Mouse (Mus musculus): ENCODE results near the gene Snw1.

Snw1 gene

DNA sequence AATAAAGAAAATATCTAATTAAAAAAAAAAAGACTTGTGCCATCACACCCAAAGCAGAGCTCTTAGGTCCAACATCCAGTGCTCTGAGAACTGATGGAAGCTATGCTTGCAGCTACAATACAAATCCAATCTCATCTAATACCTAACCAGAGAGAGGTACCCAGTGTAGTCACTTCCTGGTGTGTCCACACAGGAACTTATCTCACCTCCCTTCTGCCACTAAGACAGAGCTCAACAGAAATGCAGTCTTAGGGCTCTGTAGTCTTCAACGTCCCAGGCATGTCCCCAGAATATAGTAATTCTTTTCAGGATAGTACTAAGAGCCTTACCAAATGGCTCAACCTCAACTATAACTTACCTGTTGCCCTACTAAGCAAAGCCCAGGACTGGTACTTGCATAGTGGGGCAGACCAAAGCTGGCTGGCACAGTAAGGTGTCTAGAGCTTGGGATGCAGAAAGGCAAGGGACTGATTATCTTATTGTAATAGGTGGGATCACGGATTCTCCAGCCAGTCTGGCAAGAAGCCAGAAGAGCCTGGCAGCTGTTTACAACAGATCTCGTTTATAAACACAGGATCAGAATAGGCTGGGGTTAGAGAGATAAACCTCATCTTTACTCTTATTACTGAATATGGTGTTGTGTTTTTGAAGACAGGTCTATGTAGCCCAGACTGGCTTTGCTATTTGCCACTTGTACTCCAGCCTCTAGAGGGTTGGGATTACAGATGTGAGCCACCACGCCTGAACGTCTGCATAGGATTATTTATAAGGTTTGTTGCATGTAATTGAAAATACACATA, 50.2 kb downstream of the Snw1 start:
- DNase-seq (ENCODE audit: low spot score) = no peak

- DNase-seq (ENCODE audit: low spot score) = no peak
Observed at GRCm38 (mm10) chr12:87419974-87420485, 52.0 kb downstream of the Snw1 start.

- peak; percentile 89 for DNase-seq (ENCODE audit: low spot score)
Observed at GRCm38 (mm10) chr12:87418921-87419320, 53.2 kb downstream of the Snw1 start.

GRCm38 (mm10) chr12:87416690-87417089, 55.4 kb downstream of the Snw1 start:
- DNase-seq (ENCODE audit: low spot score) = peak; percentile 69

DNA sequence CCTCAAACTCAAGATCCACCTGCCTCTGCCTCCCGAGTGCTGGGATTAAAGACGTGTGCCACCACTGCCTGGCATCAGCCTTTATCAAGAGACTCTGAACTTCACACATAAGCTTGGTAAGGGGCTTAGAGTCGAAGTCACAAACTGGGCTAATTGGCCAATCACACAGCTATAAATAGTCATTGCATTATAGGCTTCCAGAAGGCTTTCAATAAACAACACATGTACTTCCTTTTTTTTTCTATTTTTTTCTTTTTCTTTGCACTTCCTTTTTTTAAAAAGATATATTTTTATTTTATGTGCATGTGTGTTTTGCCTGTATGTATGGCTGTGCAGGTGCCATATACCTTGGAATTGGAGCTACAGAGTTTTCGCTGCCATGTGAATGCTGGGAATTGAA, 56.7 kb downstream of the Snw1 start:
- DNase-seq (ENCODE audit: low spot score) = no peak

- peak; percentile 86 for DNase-seq (ENCODE audit: low spot score)
Observed at GRCm38 (mm10) chr12:87413179-87413790, 58.8 kb downstream of the Snw1 start.

GRCm38 (mm10) chr12:87410999-87411398, 61.1 kb downstream of the Snw1 start:
- DNase-seq (ENCODE audit: low spot score) = no peak

DNA sequence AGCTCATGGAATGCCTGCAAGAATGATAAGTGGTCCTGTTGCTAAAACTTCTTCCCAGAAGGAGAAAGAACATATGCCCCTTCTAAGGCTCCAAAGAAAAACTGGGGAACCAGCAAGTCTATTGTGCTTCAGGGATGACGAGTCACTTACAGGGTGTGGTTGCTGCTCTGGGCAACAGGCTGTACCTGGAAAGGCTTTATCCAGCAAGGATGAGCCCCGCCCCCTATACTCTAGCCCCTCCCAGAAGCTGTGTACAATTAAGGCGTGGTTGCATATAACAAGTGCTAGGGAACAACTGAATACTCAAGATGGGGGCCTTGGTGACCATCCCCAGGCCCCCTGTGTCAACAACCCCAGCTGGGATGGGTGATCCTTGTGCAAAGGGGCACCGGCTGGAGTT, 63.0 kb downstream of the Snw1 start:
- no peak for DNase-seq (ENCODE audit: low spot score)

GRCm38 (mm10) chr12:87407869-87408605, 64.0 kb downstream of the Snw1 start:
- DNase-seq (ENCODE audit: low spot score) = peak; percentile 56

DNA sequence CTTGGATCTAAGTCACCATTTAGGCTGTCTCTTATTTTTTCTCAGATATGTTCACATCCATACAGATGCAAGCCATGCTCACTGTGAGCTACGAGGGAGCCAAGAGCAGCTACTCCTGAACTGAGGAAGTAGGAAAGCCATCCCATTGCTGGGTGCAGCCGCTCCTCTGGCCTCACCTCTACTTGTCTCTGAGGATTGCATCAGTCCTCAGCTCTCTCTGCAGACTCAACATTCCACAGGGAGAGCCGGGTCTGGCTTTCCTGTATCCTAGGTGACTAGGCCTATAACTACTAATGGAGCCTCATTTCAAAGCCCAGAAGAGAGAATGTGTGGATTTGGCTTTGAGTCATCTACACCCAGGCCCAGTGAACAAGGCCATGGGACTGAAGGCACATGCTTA, 66.4 kb downstream of the Snw1 start:
- DNase-seq (ENCODE audit: low spot score) = no peak

- no peak for DNase-seq (ENCODE audit: low spot score)
Observed at GRCm38 (mm10) chr12:87405165-87405564, 66.9 kb downstream of the Snw1 start.

GRCm38 (mm10) chr12:87401883-87402282, 70.2 kb downstream of the Snw1 start:
- DNase-seq (ENCODE audit: low spot score) = no peak

DNA sequence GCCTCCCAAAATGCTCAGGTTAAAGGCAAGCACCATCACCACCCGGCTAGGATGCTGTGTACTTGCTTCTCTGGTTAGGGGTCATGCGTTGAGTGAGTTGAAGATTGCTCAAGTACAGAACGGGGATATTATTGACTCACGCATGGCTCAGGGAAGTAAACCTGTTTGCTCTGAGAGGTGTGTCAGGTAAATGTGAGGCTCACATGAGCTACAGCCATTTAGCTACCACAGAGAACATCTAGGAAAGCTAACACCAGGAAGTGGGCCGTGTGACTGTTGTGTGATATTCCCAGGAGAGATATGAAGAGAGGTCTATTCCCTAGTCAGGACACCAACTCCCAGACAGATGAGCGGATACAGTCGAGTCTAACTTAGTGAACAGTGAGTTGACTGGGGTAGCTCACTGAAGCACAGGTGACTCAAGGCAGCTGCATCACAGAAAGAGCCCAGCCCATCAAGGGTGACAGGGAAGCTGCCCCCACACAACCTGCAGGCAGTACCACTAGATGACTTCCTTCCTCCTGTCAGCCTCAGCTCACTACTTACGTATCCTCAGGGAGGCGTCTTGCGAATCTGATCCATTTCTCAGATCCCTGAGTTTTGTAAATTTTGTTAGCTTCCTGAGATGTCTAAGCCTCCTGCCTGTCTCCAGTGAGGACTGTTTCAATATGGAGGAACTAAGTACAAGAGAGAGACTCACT, 72.8 kb downstream of the Snw1 start:
- DNase-seq (ENCODE audit: low spot score) = no peak

All from retina, embryonic 14.5 days (tissue).